In genomic region chr17:45696981-45697380, GRCm38 (mm10) we compare ENCODE assay signal across 26 mouse cellular contexts. TPM values are rescaled to one million over a fixed set of nuclear protein-coding genes. Genes with fewer than 3 reads are reported as not detected.
DNase-seq lines count a peak whose midpoint lies in the region; ATAC-seq and TF ChIP-seq lines count a peak whose summit lies in the region.
"Had no signal": no experiment of that assay in that cellular context is flagged by ENCODE, and none has a peak within 500 bp of the region (broad histone marks: within the 10 kb centered on the region; RNA-seq: fewer than 3 reads in every experiment).

No protein-coding gene starts in this region.

- peaks cover 31% of the 10 kb centered on the region for H3K36me3 ChIP-seq in limb, embryonic 15.5 days
- H3K36me3 ChIP-seq in limb, embryonic 10.5 days = peaks cover 34% of the 10 kb centered on the region
- H3K36me3 ChIP-seq in E14TG2a.4 (ENCODE audit: insufficient read depth, low read length) (peaks cover 25% of the 10 kb centered on the region), ES-E14 (ENCODE audit: control insufficient read depth, insufficient read depth, low read length, poor library complexity, severe bottlenecking) (peaks cover 5% of the 10 kb centered on the region; the same call in 1 of the 2 replicates)
- peaks cover 20% of the 10 kb centered on the region; the same call in 1 of the 2 replicates for H3K36me3 ChIP-seq in embryonic facial prominence, embryonic 15.5 days

- DNase-seq in limb, embryonic 10.5 days (ENCODE audit: low spot score) = no peak
- DNase-seq in ES-E14 (ENCODE audit: low read depth, low spot score) = no peak
- no peak for DNase-seq in kidney, postnatal 36 days
- DNase-seq in cerebellum, postnatal 25 days = no peak
- DNase-seq: adrenal gland, postnatal 10 days; cerebellum, adult 11 months; cerebellum, adult 8-10 months; cerebellum, postnatal 14 days; forebrain, postnatal 0 days; gastrocnemius, postnatal 36 days; heart, adult 11 months; heart, postnatal 10 days; heart, postnatal 4 days had no signal

- no peak for TF ChIP-seq CTCF in E14TG2a.4 (conservative IDR thresholded peaks at IDR 0.05; ENCODE audit: low read length)

- peaks cover 3% of the 10 kb centered on the region; the same call in 1 of the 2 replicates for H3K4me1 ChIP-seq in limb, embryonic 15.5 days
- H3K4me1 ChIP-seq in limb, embryonic 10.5 days = peaks cover 22% of the 10 kb centered on the region
- H3K4me1 ChIP-seq in E14TG2a.4 (replicated peaks; ENCODE audit: low read depth, low read length) = peaks cover 87% of the 10 kb centered on the region
- peaks cover 9 to 25% of the 10 kb centered on the region in 2 experiments; a peak in 3 of 4 replicates for H3K4me1 ChIP-seq in ES-E14 (ENCODE audit: control insufficient read depth in 2 of 2, insufficient read depth in 2 of 2, low read length in 2 of 2, poor library complexity in 1 of 2)
- H3K4me1 ChIP-seq in embryonic facial prominence, embryonic 15.5 days = peaks cover 11% of the 10 kb centered on the region; the same call in 1 of the 2 replicates

- no peak overlapping the region for H3K4me2 ChIP-seq in limb, embryonic 15.5 days
- no peak overlapping the region for H3K4me2 ChIP-seq in embryonic facial prominence, embryonic 15.5 days (replicated peaks)
- H3K4me2 ChIP-seq: forebrain, embryonic 12.5 days; hindbrain, embryonic 12.5 days had no signal

- ATAC-seq in limb, embryonic 15.5 days (ENCODE audit: insufficient number of reproducible peaks, low FRiP score, low TSS enrichment, low read depth) = no peak
- no peak for ATAC-seq in embryonic facial prominence, embryonic 15.5 days (ENCODE audit: insufficient number of reproducible peaks, low FRiP score, low TSS enrichment, low read depth)
- no peak for ATAC-seq in activated CD4-positive, CD25-positive, alpha-beta regulatory T cell, adult 4 months
- ATAC-seq: forebrain, postnatal 0 days; hindbrain, embryonic 16.5 days; inflammation-experienced regulatory T-cells, adult 6 months; intestine, postnatal 0 days had no signal

- no peaks in the 10 kb centered on the region for H3K27me3 ChIP-seq in limb, embryonic 15.5 days
- H3K27me3 ChIP-seq in limb, embryonic 10.5 days (ENCODE audit: low read depth, poor library complexity, severe bottlenecking) = no peaks in the 10 kb centered on the region
- no peaks in the 10 kb centered on the region for H3K27me3 ChIP-seq in E14TG2a.4 (ENCODE audit: insufficient read depth, low read length)
- H3K27me3 ChIP-seq in embryonic facial prominence, embryonic 15.5 days = no peaks in the 10 kb centered on the region
- H3K27me3 ChIP-seq: CH12.LX; forebrain, embryonic 12.5 days; hindbrain, embryonic 12.5 days had no signal

- H3K27ac ChIP-seq in limb, embryonic 15.5 days = peak overlapping the region; percentile 48
- H3K27ac ChIP-seq in limb, embryonic 10.5 days = no peak overlapping the region
- peak overlapping the region; percentile 48 for H3K27ac ChIP-seq in ES-E14 (ENCODE audit: insufficient read depth, low read depth, low read length, poor library complexity, severe bottlenecking)
- peak overlapping the region; percentile 49; the same call in 1 of the 2 replicates for H3K27ac ChIP-seq in embryonic facial prominence, embryonic 15.5 days (replicated peaks)
- H3K27ac ChIP-seq: forebrain, embryonic 12.5 days; heart, embryonic 10.5 days; hindbrain, embryonic 12.5 days had no signal

- in situ Hi-C loops in ES-E14 (cut with MboI; ENCODE audit: low sequenced_read_pairs in 2 of 2, unreplicated experiment in 2 of 2) = no loop called here

- no peak overlapping the region for H3K9ac ChIP-seq in limb, embryonic 15.5 days
- peak overlapping the region; percentile 72; the same call in 1 of the 2 replicates for H3K9ac ChIP-seq in ES-E14 (ENCODE audit: insufficient read depth, low read depth, low read length, poor library complexity, severe bottlenecking)
- no peak overlapping the region for H3K9ac ChIP-seq in embryonic facial prominence, embryonic 15.5 days
- H3K9ac ChIP-seq: forebrain, embryonic 12.5 days; forebrain, postnatal 0 days; hindbrain, embryonic 12.5 days had no signal

- 77% methylated on average over 9 of the region's 9 CpGs for WGBS in limb, embryonic 15.5 days
- WGBS in limb, embryonic 10.5 days = 90% methylated on average over 9 of the region's 9 CpGs
- 77% methylated on average over 9 of the region's 9 CpGs for WGBS in embryonic facial prominence, embryonic 15.5 days

- no peak overlapping the region for H3K4me3 ChIP-seq in limb, embryonic 15.5 days
- no peak overlapping the region for H3K4me3 ChIP-seq in limb, embryonic 10.5 days
- peak overlapping the region; percentile 80 for H3K4me3 ChIP-seq in E14TG2a.4 (replicated peaks; ENCODE audit: low read length)
- peak overlapping the region; percentile 53 to 63; a peak in 3 of 4 replicates for H3K4me3 ChIP-seq in ES-E14 (ENCODE audit: insufficient read depth in 1 of 2, low read depth in 1 of 2, low read length in 2 of 2, poor library complexity in 1 of 2, severe bottlenecking in 1 of 2)
- no peak overlapping the region for H3K4me3 ChIP-seq in embryonic facial prominence, embryonic 15.5 days (replicated peaks)
- H3K4me3 ChIP-seq: forebrain, embryonic 12.5 days; heart, embryonic 10.5 days; hindbrain, embryonic 12.5 days had no signal

- no peaks in the 10 kb centered on the region for H3K9me3 ChIP-seq in limb, embryonic 15.5 days
- no peaks in the 10 kb centered on the region for H3K9me3 ChIP-seq in limb, embryonic 10.5 days (replicated peaks)
- H3K9me3 ChIP-seq in E14TG2a.4 (ENCODE audit: low read length) = no peaks in the 10 kb centered on the region
- no peaks in the 10 kb centered on the region for H3K9me3 ChIP-seq in ES-E14 (ENCODE audit: control insufficient read depth, insufficient read depth, low read depth, low read length)
- H3K9me3 ChIP-seq in embryonic facial prominence, embryonic 15.5 days (replicated peaks) = no peaks in the 10 kb centered on the region
- H3K9me3 ChIP-seq: forebrain, embryonic 12.5 days; heart, embryonic 10.5 days; hindbrain, embryonic 12.5 days had no signal

TF ChIP-seq in ES-E14, 5 proteins besides CTCF, POLR2A, EP300 and RAD21:
- no peak for TF ChIP-seq CHD2 (IDR thresholded peaks at IDR 0.05; ENCODE audit: low read depth, low read length)
- TF ChIP-seq ZNF384 (IDR thresholded peaks at IDR 0.05; ENCODE audit: low read depth, low read length) = no peak
- TF ChIP-seq MAFK (IDR thresholded peaks at IDR 0.05; ENCODE audit: insufficient read depth, low read depth, low read length) = no peak
- no peak for TF ChIP-seq HCFC1 (IDR thresholded peaks at IDR 0.05; ENCODE audit: borderline replicate concordance, insufficient read depth, low read length)

RNA-seq across cellular contexts. Expression of gene Tmem63b, which starts 10.3 kb away (rescaled TPM):
- 38.1 and 39.2 TPM in 2 replicates for polyA plus RNA-seq in limb, embryonic 15.5 days (2015; fragmentation: Nextera tagmentation; extraction: Ambion mirVana)
- polyA plus RNA-seq in limb, embryonic 10.5 days (2016; fragmentation: Nextera tagmentation; extraction: Ambion mirVana) = 35.5 and 36.1 TPM in 2 replicates
- total RNA-seq in ES-E14 (2012; rRNA removed) = 89.1 and 139 TPM in 2 replicates
- polyA plus RNA-seq in embryonic facial prominence, embryonic 15.5 days (2015; fragmentation: Nextera tagmentation; extraction: Ambion mirVana) = 45.8 and 52.4 TPM in 2 replicates
- 1 to 10 TPM; 2.7 to 3.6 TPM for polyA plus RNA-seq in activated CD4-positive, CD25-positive, alpha-beta regulatory T cell, adult 4 months (2017; shearing (Covaris generic))

RNA-seq across cellular contexts. Expression of gene Mrpl14, which starts 10.9 kb away (rescaled TPM):
- polyA plus RNA-seq in limb, embryonic 15.5 days (2015; fragmentation: Nextera tagmentation; extraction: Ambion mirVana) = 142 and 143 TPM in 2 replicates
- 160 and 167 TPM in 2 replicates for polyA plus RNA-seq in limb, embryonic 10.5 days (2016; fragmentation: Nextera tagmentation; extraction: Ambion mirVana)
- 39.2 and 48.2 TPM in 2 replicates for total RNA-seq in ES-E14 (2012; rRNA removed)
- 157 and 165 TPM in 2 replicates for polyA plus RNA-seq in embryonic facial prominence, embryonic 15.5 days (2015; fragmentation: Nextera tagmentation; extraction: Ambion mirVana)
- 10 to 100 TPM; 73.4 to 90.9 TPM for polyA plus RNA-seq in activated CD4-positive, CD25-positive, alpha-beta regulatory T cell, adult 4 months (2017; shearing (Covaris generic))

RNA-seq across cellular contexts. Expression of gene 1600014C23Rik, which starts 36.7 kb away (rescaled TPM):
- polyA plus RNA-seq in limb, embryonic 15.5 days (2015; fragmentation: Nextera tagmentation; extraction: Ambion mirVana) = 0.63 TPM in 1 of 2 replicates, not detected in the other
- polyA plus RNA-seq in limb, embryonic 10.5 days (2016; fragmentation: Nextera tagmentation; extraction: Ambion mirVana) = 0.33 TPM in 1 of 2 replicates, not detected in the other
- total RNA-seq in ES-E14 (2012; rRNA removed) = 0.58 TPM in 1 of 2 replicates, not detected in the other
- polyA plus RNA-seq in embryonic facial prominence, embryonic 15.5 days (2015; fragmentation: Nextera tagmentation; extraction: Ambion mirVana) = 0.49 TPM in 1 of 2 replicates, not detected in the other
- not detected for polyA plus RNA-seq in activated CD4-positive, CD25-positive, alpha-beta regulatory T cell, adult 4 months (2017; shearing (Covaris generic))
- total RNA-seq: adrenal gland, postnatal 10 days; adrenal gland, postnatal 4 days; forebrain, postnatal 0 days; gastrocnemius, postnatal 36 days; heart, postnatal 10 days had no signal
- polyA plus RNA-seq: forebrain, postnatal 0 days; heart, embryonic 10.5 days; hindbrain, embryonic 12.5 days; inflammation-experienced regulatory T-cells, adult 6 months; intestine, postnatal 0 days had no signal

RNA-seq across cellular contexts. Expression of gene Capn11, which starts 37.9 kb away (rescaled TPM):
- 0.21 and 0.37 TPM in 2 replicates for polyA plus RNA-seq in limb, embryonic 15.5 days (2015; fragmentation: Nextera tagmentation; extraction: Ambion mirVana)
- 0.59 and 0.98 TPM in 2 replicates for polyA plus RNA-seq in limb, embryonic 10.5 days (2016; fragmentation: Nextera tagmentation; extraction: Ambion mirVana)
- total RNA-seq in ES-E14 (2012; rRNA removed) = 0.48 TPM in 1 of 2 replicates, not detected in the other
- 0.71 and 0.77 TPM in 2 replicates for polyA plus RNA-seq in embryonic facial prominence, embryonic 15.5 days (2015; fragmentation: Nextera tagmentation; extraction: Ambion mirVana)
- under 1 TPM in 1 of 2 experiments, not detected in 1; 0.33 TPM for polyA plus RNA-seq in activated CD4-positive, CD25-positive, alpha-beta regulatory T cell, adult 4 months (2017; shearing (Covaris generic))
- total RNA-seq: CH12.LX; heart, postnatal 10 days; MEL had no signal
- polyA plus RNA-seq: inflammation-experienced regulatory T-cells, adult 6 months; intestine, postnatal 0 days had no signal

Comparison
In these comparisons a context has a peak if more than half of its experiments do, and no peak if none do; other contexts are left out.
1. H3K4me3 ChIP-seq: peak in E14TG2a.4 (single experiment) and ES-E14 (2 of 2); none in limb, embryonic 15.5 days (single experiment), limb, embryonic 10.5 days (single experiment) and embryonic facial prominence, embryonic 15.5 days (single experiment).